Mouse (Mus musculus) adipocyte (in vitro differentiated cells): Measurements from ENCODE around the gene Lin54.

Experiments used
- DNase-seq: peaks from one replicate; pipeline ENCODE4 v3.0.0-alpha.2; 2016; ENCODE audit warnings: low spot score

The Lin54 gene

DNA sequence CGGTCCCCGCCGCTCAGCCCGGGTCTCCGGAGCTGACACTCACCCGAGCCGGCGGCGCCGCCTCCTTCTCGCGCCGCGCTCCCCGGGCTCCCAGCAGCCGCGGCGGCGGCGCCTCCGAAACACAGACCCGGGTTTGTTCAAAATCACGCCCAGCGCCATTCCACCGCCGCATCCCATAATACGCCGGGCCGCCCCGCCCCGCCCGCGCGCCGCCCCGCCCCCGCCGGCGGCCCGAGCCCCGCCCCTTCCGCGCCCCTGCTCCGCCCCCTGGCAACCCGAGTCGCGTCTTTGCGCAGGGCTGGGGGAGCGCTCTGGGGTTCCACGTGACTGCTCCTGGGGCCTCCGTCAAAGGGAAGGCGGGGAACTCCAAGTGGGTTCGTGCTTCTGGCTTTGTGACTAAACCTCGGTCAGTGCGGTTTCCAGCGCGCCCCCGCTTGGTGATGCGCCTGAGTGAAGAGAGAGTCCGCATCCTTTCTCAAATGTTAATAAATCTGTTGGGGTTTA lies at the start of gene Lin54:
TSS of gene Lin54 (minus strand) at position 182 of the 504 bp plus-strand sequence.
- DNase-seq = peak; percentile 80

DNA sequence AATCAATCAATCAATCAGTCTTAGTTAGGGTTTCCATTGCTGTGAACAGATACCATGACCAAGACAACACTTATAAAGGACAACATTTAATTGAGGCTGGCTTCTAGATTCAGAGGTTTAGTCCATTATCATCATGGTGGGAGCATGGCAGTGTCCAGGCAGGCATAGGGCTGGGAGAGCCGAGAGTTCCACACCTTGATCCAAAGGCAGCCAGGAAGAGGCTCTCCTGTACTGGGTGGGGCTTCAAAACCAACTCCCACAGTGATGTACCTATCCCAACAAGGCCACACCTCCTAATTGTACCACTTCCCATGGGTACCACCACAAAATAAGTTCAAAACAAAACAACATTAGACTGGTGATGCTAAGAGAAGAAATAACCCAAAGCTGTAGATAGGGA lies 49.7 kb upstream of the Lin54 start:
- DNase-seq = no peak

DNA sequence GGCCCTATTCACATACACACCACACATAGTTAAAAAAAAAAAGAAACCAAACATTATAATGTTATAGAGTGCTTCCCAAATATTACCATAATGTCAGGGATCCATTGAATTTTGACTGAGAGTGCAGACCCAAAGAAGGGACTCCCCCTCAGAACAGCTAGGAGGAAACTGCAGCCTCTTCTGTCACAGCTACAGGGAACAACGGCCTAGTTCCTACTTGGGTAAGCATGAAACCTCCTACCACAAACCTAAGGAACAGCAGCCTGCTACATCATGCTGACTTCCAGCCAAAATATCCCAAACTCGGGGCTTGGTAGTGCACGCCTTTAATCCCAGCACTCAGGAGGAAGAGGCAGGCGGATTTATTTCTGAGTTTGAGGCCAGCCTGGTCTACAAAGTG lies 48.9 kb upstream of the Lin54 start:
- DNase-seq = no peak

DNA sequence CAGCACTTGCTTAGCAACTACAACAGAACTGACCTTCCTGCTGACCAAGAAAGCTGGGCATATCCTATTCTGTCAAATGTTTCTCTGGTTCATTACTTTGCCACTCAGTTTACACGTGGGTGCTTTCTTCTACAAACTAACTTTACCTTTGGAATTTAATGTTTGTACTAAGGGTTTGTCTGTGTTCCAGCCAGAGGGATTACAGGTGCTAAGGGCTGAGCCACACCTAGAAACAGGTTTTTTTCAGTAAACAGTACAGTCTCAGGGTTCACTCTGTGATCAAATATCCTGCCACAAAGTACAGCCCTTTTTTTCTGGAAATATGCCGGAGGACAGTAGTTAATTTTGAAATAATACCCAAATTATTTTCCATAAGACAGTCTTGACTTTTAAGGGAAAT lies 47.8 kb upstream of the Lin54 start:
- no peak for DNase-seq

DNA sequence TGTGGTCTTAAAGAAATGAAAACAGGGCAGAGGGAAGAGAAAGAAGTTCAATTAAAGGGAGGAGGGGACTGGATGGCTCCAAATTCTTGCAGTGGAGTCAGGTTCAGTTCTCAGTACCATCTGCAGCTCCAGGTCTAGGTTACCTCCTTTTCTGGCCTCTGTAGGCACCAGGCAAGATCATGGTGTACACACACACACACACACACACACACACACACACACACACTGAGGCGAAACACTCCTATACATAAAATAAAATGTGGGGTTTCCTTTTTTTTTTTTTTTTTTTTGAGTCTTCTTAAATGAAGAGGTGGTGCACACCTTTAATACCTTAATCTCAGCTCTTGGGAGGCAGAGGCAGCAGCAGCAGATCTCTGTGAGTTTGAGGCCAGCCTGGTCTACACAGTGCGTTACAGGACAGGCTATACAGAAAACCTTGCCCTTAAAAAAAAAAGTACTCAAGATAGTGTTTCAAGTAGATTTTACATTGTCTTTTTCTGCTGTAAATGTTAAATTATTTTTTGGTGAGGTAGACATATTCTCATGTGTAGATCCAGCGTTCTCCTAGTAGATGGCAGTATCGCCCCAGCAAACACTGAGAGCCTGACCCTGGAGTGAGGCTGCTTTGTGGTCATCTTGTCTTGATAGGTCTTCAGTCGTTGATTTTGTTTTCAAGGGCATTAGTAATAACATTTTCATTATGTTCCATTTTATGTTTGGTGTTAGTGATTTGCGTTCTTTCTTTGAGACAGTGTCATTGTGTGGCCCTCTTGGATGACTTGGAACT lies 46.0 kb upstream of the Lin54 start:
- DNase-seq = peak; percentile 36

DNA sequence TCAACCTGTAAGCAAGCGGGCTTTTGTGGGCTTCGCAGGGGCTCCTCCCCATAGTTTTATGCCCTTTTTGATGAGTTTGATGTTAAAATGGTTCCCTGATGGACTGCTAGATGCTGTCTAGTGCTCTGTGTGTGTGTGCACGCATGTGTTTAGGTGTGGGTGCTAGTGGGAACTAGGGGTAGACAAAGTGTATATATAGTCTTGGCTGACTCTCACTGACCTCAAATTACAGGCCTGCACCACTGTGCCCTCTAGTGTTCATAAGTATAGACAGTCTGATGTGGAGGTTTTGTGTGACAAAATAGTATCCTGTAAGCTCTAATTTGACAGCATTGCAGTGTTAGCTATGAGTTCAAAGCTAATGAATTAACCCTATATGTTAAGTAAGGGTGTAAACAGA lies 36.2 kb upstream of the Lin54 start:
- peak; percentile 72 for DNase-seq

DNA sequence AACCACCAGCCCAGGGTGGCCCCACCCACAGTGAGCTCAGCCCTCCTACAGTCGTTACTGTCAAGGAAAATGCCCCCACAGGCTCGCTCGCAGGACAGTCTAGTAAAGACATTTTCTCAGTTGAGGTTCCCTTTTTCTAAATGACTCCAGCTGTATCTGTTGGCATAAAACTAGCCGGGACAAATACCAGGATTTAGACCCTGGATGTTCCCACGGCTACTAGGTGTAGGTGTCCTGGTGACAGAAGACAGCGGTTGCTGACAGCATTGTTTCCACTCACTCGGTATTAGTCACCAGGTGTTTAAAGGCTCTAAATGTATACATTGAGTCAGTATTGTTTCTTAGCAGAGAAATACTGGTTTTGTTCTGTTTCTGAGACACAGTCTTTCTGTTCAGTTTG lies 35.4 kb upstream of the Lin54 start:
- DNase-seq = no peak

DNA sequence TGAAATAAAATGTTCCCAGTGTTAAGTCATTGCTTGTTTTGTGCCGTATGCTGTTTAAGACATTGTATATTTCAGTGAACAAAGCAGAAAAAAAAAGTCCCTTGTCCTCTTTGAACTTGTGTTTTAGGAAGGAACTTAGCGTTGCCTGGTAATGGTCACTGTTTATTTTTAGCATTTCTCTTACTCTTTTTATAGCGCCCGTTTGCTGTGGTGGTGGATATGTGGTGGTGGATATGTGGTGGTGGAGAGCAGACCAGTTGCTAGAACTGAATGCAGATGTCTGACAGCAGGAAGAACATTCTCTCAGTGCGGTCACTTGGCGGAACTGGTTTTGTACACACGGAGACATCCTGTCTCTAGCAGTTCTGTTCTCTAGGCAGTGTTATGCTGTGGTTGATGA lies 25.7 kb upstream of the Lin54 start:
- no peak for DNase-seq

DNA sequence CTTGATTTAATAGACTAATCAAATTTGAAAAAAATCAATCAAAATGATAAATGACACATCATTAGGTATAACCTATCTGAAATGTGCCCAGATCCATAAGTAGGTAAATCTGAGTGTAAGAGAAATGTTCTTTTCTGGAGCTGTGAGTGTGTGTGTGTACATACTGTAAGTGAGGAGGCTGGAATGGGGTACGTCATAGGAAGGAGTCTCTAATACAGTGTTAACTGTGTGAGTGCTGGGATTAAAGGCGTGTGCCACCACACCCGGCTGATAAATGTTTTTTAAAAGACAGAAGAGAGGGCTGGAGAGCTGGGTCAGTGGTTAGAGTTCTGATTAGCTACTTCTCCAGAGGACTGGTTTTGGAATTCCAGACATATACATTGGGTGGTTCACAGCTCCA lies 25.2 kb upstream of the Lin54 start:
- no peak for DNase-seq

DNA sequence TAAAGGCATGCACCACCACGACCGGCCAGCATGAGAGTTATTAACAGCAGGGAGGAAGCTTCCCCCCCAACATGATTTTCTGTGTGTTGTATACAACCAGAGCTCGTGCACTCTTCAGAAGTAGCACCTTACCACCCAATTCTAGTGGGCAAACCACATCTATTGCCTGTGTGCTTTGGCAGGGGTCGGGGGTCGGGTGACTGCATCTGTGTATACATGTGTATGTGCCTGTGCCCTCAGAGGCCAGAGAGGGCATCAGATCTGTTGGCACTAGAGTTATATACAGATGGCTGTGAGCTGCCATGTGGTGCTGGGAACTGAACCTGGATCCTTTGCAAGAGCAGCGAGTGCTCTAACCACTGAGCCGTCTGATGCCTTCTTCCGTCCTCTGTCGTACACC lies 24.5 kb upstream of the Lin54 start:
- no peak for DNase-seq

DNA sequence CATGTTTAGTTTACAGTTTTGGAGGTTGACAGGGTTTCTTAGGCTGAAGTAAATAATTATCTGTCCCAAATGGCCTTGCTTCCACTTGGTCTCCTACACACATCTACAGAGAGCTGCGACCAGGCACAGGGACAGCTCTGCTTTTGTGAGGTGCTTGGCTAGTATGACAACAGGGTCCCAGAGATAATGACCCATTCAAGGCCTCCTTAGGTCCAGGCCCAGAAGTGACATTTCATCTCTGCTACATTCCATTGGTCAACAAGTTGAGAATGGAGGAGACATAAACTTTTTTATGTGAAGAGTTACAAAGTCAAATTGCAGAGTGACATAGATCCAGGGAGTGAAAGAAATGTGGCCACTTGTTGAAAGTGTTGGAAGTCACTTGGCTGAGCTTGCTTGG lies 22.9 kb upstream of the Lin54 start:
- DNase-seq = no peak

DNA sequence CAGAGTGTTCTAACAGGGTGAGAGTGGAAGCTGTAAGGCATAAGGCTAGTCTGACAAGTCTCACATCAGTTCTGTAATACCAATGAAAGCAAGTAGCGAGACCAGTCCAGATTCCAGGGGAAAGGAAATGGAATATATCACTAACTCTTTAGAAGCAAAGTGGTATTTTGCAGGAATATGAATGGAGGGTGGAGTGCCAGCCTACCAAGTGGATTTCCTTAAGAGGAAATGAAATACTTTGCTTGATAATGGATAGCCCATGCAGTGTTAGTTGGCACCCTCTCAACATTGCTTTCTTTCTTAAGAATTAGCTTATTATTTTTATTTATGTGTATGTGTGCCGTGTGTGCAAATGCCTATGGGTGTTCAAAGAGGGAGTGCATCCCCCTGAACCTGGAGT lies 19.8 kb upstream of the Lin54 start:
- DNase-seq = no peak

DNA sequence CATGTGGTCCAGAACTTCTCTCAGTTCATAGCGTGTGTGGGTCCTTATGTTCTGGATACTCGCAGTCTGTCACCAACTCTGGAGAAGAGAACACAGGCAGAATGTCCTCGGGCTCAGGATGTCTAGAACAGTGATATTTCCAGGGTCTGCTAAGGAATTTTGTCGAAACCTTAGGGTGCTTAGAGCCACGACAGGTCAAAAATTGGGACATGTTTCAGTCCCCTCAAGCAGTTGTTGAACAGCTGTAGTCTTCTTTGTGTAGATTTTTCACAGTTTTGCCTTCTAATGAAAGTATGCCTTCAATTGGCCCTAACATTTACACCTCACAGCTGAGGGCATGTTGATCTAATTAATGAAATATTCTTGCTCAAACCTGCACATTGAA lies 18.6 kb upstream of the Lin54 start:
- DNase-seq = no peak

DNA sequence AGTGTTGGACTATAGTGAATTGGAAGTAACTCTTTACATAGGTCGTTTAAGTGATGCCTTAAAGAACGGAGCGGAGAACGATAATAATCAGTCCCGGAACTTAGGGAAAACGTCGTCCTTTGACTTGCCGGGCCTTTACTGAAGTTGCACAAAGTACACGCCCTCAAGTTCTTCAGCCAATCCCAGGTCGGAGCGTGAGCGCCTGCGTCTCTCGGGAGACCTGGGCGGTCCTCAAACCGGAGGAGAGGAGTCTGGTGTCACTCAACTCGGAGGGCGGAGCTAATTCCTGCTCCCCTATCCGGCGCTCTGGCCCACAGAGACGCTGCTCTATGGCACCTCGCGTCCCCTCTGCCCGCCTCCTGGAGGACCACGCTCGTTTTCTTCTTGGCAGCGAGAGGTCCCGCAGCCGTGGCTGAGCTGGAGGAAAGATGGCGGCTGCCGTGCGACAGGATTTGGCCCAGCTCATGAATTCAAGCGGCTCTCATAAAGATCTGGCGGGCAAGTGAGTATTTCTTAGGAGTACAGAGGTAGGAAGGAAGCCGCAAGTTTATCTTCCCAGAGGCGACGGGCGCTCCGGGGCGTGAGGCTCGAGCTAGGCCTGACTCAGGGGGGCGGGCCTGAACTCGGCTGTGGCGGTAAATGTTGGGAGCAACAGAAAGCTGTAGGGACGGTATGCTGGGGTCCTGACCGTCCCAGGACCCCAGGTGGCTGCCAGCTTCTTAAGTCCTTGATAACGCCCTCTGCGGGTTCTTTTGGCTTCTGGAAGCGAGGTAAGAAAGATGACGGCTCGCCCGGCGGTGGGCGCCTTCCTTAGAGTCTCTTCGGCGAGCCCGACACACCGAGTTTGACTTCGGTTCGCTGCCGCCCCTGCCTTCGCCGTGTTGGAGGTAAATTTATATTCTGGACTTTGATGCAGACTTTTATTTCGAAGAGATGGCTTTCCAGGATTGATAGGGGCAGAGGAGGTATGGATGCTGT lies 17.9 kb upstream of the Lin54 start, which contains the start of gene Cops4:
TSS of gene Cops4 (plus strand) at position 261 of the 978 bp plus-strand sequence.
- peak; percentile 99 for DNase-seq

DNA sequence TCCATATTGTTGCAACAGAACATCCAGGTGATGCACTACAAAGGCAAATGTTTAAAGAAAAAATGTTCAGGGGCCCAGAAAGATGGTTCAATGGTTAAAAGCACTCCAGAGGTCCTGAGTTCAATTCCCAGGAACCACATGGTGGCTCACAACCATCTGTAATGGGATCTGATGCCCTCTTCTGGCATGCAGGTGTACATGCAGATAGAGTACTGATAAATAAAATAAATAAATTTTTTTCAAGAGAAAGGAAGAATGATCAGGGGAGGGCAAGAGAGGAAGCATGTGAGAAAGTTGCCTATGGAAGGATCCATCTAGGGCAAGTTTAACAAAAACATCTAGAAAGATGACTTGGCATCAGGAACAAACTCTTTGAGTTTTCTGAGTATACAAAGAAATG lies 12.1 kb upstream of the Lin54 start:
- DNase-seq = no peak

DNA sequence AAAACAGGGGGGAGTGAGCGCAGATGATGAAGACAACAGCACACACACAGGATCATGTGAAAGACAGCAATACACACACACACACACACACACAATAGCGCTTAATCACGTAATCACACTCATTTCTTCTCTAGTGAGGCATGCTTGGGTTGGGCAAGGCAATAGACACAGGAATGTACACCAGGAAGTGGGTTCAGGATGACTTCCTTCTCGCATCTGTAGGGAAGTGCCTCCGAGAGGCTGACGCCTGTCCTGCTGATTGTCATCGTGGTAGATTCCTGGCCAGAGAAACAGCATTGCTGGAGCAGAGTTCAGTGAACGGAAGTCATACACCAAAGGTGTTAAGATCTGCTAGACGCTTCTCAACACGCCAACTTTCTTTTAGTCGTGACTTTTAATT lies 8.8 kb upstream of the Lin54 start:
- no peak for DNase-seq

DNA sequence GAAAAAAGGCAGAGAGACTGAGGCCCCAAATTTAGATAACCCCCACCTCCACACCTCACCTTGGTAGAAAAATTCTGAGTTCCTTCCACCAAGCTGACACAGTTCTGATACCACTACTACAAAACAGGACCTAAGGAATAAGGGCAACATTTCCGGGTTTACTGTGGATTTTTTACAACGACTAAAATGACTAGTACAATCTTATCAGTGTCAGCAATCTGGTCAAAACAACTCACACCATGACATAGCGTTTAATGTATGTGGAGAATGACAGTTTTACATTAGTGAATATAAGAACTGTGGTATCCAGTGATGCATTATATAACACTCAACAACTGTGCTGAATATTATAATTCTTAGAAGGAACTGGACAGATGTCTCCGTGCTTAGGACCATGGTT lies 828 bp upstream of the Lin54 start:
- DNase-seq = no peak

DNA sequence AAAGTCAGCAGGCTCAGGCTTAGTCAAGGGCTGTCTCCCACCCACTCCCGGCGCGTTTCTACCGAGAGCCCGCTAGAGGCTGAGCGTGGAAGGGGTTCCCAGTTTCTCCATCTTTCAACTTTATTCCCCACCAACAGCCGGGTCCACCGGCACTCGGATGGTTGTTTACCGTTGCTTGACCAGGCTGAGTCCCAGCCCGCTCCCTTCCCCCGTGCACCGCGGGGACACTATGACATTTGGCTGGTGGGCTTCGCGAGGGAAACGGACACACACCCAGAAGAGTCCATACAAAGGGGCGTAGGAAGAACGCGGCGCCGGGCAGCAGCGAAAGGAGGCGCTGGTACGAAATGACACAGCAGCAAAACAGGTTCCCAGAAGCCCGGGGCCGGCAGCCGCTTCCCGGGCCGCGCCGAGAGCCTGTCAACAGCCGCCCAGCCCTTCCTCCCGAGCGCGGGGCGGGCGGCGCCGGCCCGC lies 571 bp downstream of the Lin54 start:
- no peak for DNase-seq

DNA sequence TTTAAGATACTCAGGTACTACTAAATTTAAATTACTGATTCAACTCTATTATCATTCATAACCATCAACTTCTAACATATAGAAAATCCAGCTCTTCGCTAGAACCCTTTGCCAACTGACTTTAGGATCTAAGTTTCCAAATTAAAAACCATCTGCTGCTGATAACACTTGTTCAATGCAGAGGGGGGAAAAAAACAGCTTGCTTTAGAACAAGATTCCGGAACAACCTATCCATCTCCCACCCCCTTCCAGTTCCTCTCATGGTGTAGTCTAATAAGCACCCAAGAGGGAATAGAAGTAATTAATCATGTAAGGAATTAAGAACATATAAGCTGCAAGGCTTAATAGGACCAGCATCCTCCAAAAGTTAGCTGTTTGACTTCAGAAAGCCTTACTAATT lies 1.2 kb downstream of the Lin54 start:
- DNase-seq = no peak

DNA sequence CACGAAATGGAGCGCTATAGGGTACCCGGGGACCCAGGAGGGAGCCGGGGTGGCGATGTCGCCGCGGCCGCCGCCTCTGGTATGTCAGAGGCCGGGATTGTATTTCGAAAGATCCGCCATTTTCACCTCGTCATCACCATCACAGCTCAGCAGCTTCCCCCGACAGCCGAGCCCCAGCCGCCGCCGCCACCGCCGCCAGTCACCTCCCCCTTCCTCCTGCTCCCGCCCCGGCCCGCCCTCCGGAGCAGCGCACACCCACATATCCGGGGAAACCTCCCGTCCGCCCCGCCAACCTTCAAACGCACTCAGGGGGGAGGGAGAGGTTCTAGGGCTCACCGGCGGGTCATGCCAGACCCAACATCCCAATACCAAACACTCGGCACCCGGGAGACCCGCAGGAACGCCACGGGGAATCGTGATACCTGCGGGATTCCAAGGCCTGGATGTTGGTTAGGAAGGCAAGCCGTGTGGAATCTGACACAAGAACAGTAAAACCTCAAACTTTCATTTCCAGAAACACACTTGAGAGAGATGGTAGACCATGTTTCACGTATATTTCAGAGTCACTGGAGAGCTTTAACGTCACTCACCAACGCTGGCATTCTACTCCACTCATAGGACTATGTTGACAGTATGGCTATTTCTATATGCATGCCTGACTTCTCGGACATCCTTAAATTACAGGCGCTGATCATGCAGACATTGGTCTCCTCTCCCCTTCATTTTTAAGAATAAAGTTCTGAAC lies 1.8 kb downstream of the Lin54 start:
- DNase-seq = peak; percentile 77

DNA sequence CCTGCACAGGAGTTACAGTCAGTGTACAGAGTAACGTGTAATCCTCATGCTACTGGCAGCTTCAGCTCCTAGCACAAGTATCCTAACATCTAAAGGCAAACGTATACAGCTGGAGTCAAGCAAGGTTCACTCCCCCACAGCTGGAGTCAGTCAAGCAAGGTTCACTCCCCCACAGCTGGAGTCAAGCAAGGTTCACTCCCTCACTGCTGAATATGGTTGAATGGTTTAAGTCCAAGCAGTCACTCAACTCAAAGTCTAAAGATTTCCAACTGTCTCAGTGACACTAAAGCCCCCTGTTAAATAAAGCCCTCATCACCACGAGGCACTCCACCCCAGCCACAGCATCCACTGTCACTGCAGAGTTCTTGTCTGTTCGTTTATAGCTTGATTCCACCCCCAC lies 8.7 kb downstream of the Lin54 start:
- DNase-seq = no peak

DNA sequence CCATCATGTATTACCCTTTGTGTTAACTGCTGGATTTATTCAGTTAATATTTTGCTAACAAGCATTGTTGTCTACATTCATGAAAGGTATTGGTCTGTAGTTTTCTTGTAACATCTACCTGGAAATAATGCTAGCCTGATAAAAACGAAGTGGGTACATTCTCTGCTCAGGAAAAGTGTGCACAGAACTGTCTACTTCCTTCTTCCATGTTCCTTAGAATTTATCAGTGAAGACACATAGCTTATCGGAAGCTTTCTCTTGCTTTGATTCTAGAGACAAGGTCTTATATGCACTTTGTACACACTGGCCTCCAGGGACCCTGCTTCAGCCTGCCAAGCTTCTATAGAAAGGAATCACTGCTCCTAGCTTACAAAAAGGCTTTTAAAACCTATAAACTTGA lies 11.1 kb downstream of the Lin54 start:
- no peak for DNase-seq
